Comparison of ENCODE assay signal across 16 mouse cellular contexts in genomic region chr9:97538075-97538779, GRCm38 (mm10).
DNase-seq lines count a peak whose midpoint lies in the region; ATAC-seq and TF ChIP-seq lines count a peak whose summit lies in the region.
"Had no signal": no experiment of that assay in that cellular context is flagged by ENCODE, and none has a peak within 500 bp of the region (broad histone marks: within the 10 kb centered on the region; RNA-seq: fewer than 3 reads in every experiment).

No protein-coding gene starts in this region.

- no peak overlapping the region for H3K9ac ChIP-seq in lung, embryonic 14.5 days
- no peak overlapping the region for H3K9ac ChIP-seq in embryonic facial prominence, embryonic 14.5 days (ENCODE audit: low read depth, low read length)
- H3K9ac ChIP-seq: embryonic facial prominence, embryonic 12.5 days; heart, embryonic 12.5 days; neural tube, embryonic 12.5 days had no signal

- no peak for TF ChIP-seq CTCF in kidney, adult 2 months (conservative IDR thresholded peaks at IDR 0.05; ENCODE audit: insufficient read depth, insufficient read length, low read depth, low read length)
- TF ChIP-seq CTCF in lung, embryonic 14.5 days (IDR thresholded peaks at IDR 0.05; ENCODE audit: low read depth) = no peak

- 34% methylated on average over 8 of the region's 8 CpGs for whole genome bisulfite sequencing in kidney, adult 2 months
- 52% methylated on average over 8 of the region's 8 CpGs for WGBS in lung, embryonic 14.5 days
- 43% methylated on average over 8 of the region's 8 CpGs for WGBS in embryonic facial prominence, embryonic 14.5 days

- no peak for TF ChIP-seq POLR2A in kidney, adult 2 months (IDR thresholded peaks at IDR 0.05; ENCODE audit: low read depth, low read length)

- no peaks in the 10 kb centered on the region for H3K9me3 ChIP-seq in lung, embryonic 14.5 days (ENCODE audit: low read depth, low read length)
- H3K9me3 ChIP-seq in embryonic facial prominence, embryonic 14.5 days (ENCODE audit: control insufficient read depth, low read length) = no peaks in the 10 kb centered on the region
- H3K9me3 ChIP-seq: embryonic facial prominence, embryonic 12.5 days; heart, embryonic 12.5 days; neural tube, embryonic 12.5 days had no signal

- H3K27ac ChIP-seq in kidney, adult 2 months (ENCODE audit: insufficient read depth, low read depth, low read length) = no peak overlapping the region
- no peak overlapping the region for H3K27ac ChIP-seq in lung, embryonic 14.5 days (ENCODE audit: low read depth)
- H3K27ac ChIP-seq in embryonic facial prominence, embryonic 14.5 days (replicated peaks; ENCODE audit: low read depth, low read length) = no peak overlapping the region
- H3K27ac ChIP-seq: embryonic facial prominence, embryonic 12.5 days; neural tube, embryonic 12.5 days had no signal

- peak; percentile 36 for DNase-seq in adrenal gland, postnatal 10 days
- no peak for DNase-seq in adrenal gland, postnatal 4 days (ENCODE audit: low spot score in 2 of 2)
- peak; percentile 16 for DNase-seq in kidney, adult 2 months
- DNase-seq in kidney, adult 11 months = no peak
- DNase-seq in lung, embryonic 14.5 days = peak; percentile 24
- no peak for DNase-seq in lung, postnatal 4 days
- DNase-seq in embryonic facial prominence, embryonic 14.5 days (ENCODE audit: low spot score) = peak; percentile 68
- DNase-seq in neural tube, embryonic 10.5 days (ENCODE audit: extremely low spot score, low spot score) = no peak
- DNase-seq: heart, postnatal 36 days; lung, adult 2 months; thymus, adult 18-20 months had no signal

- no peaks in the 10 kb centered on the region for H3K4me1 ChIP-seq in kidney, adult 2 months (ENCODE audit: control insufficient read depth, insufficient read depth, low read length)
- no peaks in the 10 kb centered on the region for H3K4me1 ChIP-seq in lung, embryonic 14.5 days (ENCODE audit: insufficient read depth)
- H3K4me1 ChIP-seq in embryonic facial prominence, embryonic 14.5 days (ENCODE audit: control insufficient read depth, insufficient read depth, low read length) = no peaks in the 10 kb centered on the region
- H3K4me1 ChIP-seq: embryonic facial prominence, embryonic 12.5 days; heart, embryonic 12.5 days; neural tube, embryonic 12.5 days had no signal

- no peaks in the 10 kb centered on the region for H3K27me3 ChIP-seq in kidney, adult 2 months (replicated peaks; ENCODE audit: control insufficient read depth, insufficient read depth, low read length)
- no peaks in the 10 kb centered on the region for H3K27me3 ChIP-seq in lung, embryonic 14.5 days (ENCODE audit: insufficient read depth, low read length)
- no peaks in the 10 kb centered on the region for H3K27me3 ChIP-seq in embryonic facial prominence, embryonic 14.5 days (replicated peaks; ENCODE audit: control insufficient read depth, insufficient read depth, low read length)
- H3K27me3 ChIP-seq: embryonic facial prominence, embryonic 12.5 days; neural tube, embryonic 12.5 days had no signal

- no peak overlapping the region for H3K4me2 ChIP-seq in lung, embryonic 14.5 days
- no peak overlapping the region for H3K4me2 ChIP-seq in embryonic facial prominence, embryonic 14.5 days (ENCODE audit: low read depth, low read length)
- H3K4me2 ChIP-seq: embryonic facial prominence, embryonic 12.5 days; heart, embryonic 12.5 days; neural tube, embryonic 12.5 days had no signal

- ATAC-seq in lung, embryonic 14.5 days (ENCODE audit: insufficient read depth) = no peak
- ATAC-seq in embryonic facial prominence, embryonic 14.5 days (ENCODE audit: low read depth) = peak; percentile 80; the same call in 1 of the 2 replicates
- ATAC-seq: CD4-positive, CD25-positive, alpha-beta regulatory T cell, adult 4 months had no signal

- H3K36me3 ChIP-seq in kidney, adult 2 months (ENCODE audit: control insufficient read depth, insufficient read depth, low read length) = no peaks in the 10 kb centered on the region
- H3K36me3 ChIP-seq in lung, embryonic 14.5 days (ENCODE audit: insufficient read depth) = no peaks in the 10 kb centered on the region
- no peaks in the 10 kb centered on the region for H3K36me3 ChIP-seq in embryonic facial prominence, embryonic 14.5 days (ENCODE audit: control insufficient read depth, insufficient read depth, low read length)
- H3K36me3 ChIP-seq: embryonic facial prominence, embryonic 12.5 days; G1E; heart, embryonic 12.5 days; neural tube, embryonic 12.5 days had no signal

- H3K4me3 ChIP-seq in kidney, adult 2 months (ENCODE audit: insufficient read depth, low read depth, low read length) = no peak overlapping the region
- H3K4me3 ChIP-seq in lung, embryonic 14.5 days (ENCODE audit: low read depth, low read length) = no peak overlapping the region
- H3K4me3 ChIP-seq in embryonic facial prominence, embryonic 14.5 days (ENCODE audit: low read depth, low read length) = no peak overlapping the region
- H3K4me3 ChIP-seq: embryonic facial prominence, embryonic 12.5 days; heart, embryonic 12.5 days; neural tube, embryonic 12.5 days had no signal

Comparison
In these comparisons a context has a peak if more than half of its experiments do, and no peak if none do; other contexts are left out.
1. DNase-seq: peak in adrenal gland, postnatal 10 days (single experiment), kidney, adult 2 months (single experiment), lung, embryonic 14.5 days (single experiment) and embryonic facial prominence, embryonic 14.5 days (single experiment); none in adrenal gland, postnatal 4 days (0 of 2), kidney, adult 11 months (single experiment), lung, postnatal 4 days (0 of 2) and neural tube, embryonic 10.5 days (single experiment).